Mouse (Mus musculus) bone marrow macrophage, adult 2 months (primary cell): Measurements from ENCODE around the gene Tubal3.

ENCODE experiments used
- CTCF ChIP-seq: IDR thresholded peaks from 2 replicates; pipeline ENCODE4 v1.5.1; 2012; ENCODE audit warnings: low read depth, mild to moderate bottlenecking, low read length, moderate library complexity
- POLR2A ChIP-seq: IDR thresholded peaks from 2 replicates; pipeline ENCODE4 v1.6.1; 2012; ENCODE audit warnings: mild to moderate bottlenecking, low read depth, low read length, borderline replicate concordance

DNA sequence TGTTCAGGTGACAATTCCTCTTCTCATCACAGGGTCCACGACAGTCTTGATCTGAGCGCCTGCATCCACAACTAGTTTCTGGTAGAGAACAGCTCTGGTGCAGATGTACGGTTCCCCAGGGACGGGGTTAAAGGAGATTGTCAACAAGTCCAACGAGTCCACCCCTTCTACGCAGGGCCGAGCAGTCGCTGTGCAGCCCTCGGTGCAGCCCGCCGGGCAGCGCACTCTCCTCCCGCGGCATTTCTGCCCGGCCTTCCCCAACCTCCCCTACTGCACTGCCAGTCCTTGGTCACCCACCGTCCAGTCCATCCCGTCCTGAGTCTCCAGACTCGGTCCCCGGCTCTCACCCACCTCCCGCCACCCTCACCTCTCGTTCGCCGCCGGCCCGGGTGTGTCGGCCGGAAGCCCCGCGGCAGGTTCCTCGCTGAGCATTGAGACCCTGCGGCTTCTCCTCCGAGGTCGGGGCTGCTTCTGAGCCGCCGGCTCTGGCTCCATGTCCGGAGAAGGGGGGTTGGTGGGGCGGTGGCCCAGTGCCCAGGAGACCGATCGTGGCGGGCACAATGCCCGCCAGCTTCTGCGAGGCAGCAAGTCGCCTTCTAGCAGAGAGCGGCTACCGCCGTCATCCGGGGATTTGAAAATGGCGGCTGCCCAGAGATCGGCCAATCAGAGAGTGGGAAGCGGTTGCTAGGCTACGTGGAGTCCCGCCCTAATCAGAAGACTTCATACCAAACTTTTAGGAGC lies at the start of gene Tubal3, which contains the start of gene Net1:
- TF ChIP-seq POLR2A, result no peak
- TF ChIP-seq CTCF, result no peak
